Mouse (Mus musculus) erythroblast, embryonic 14.5 days (primary cell): Measurements from ENCODE around the gene Ccnl2.

Source experiments
- GATA1 ChIP-seq: IDR thresholded peaks from 2 replicates; pipeline ENCODE4 v1.6.1; 2012; ENCODE audit warnings: low read length, inconsistent platforms, mixed read lengths
- TAL1 ChIP-seq: IDR thresholded peaks from 3 replicates; pipeline ENCODE4 v1.6.1; 2012; ENCODE audit warnings: low read length, inconsistent platforms, mixed read lengths

DNA sequence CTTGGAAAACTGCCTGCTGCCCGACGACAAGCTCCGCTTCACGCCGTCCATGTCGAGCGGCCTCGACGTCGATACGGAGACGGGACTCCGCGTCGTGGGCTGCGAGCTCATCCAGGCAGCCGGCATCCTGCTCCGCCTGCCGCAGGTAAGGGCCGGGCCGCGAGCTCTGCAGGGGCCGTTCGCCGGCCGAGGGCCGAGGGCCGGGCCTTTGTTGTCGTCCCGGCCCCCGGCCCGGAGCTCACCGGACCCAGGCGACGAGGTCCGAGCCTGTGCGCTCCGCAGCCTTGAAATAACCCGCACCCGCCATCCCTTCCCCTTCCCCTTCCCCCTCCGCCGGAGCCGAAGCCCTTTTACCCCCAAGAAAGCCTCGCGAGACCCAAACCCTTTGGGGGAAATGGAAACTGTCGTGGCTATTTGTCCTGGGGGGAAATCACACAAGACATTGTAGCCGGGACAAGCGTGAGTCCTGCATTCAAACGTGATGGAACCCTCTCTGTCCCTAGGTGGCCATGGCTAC is 434 bp downstream of the Ccnl2 start:
- TF ChIP-seq GATA1: no peak
- no peak for TF ChIP-seq TAL1
